Mouse (Mus musculus) adrenal gland (tissue): Measurements from ENCODE around the gene Exoc7.
"Not testable (repeated sequence)": the region's sequence is repeated elsewhere in the genome, so short reads cannot be mapped to it uniquely, and the experiment has no call there.

Experiments used
- intact Hi-C: fragments of 180-260 bp; cut with DNase I; formaldehyde crosslinking; loops from one replicate; pipeline ENCODE4 v1.15.1; 2025

Exoc7 gene

GRCm38 (mm10) chr11:116281671-116282070, 25.4 kb downstream of the Exoc7 start:
- intact Hi-C loops, result no loop called here

DNA sequence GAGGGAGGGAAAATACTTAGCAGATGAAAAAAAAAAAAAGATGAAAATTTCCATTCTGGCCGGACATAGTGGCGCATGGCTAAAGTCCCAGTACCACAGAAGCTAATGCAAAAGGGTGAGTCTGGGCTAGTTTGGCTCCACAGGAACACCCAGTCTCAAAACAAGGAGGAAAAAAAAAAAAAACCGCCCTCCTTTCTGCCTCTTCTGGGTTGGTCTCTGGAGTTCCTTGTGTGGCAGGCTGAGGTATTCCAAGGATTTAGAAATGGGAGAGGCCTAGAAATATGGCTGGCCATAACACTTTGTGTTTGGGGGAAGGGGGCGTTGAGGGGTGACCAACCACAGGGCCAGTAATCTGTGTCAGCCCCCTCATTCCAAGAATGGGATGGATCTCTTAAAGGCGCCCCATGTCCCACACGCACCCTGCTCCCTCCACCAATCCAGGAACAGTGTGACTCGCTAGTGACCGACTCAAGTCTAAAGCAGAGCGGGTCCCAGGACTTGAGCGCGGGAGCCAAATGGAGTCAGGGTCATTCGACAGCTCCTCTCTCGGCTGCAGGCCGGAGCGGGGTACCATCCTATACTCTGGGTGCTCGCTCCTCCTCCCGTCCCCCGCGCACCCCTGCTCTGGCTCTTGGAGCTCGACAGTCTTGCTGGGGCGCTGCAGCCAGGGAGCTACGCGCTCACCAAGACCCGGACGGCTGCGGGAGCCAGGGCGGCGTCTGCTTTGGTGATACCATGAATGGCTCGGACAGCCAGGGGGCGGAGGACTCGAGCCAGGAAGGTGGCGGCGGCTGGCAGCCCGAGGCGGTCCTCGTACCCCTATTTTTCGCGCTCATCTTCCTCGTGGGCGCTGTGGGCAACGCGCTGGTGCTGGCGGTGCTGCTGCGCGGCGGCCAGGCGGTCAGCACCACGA, 26.0 kb downstream of the Exoc7 start, which contains the start of gene Galr2:
Galr2 (plus strand) TSS at position 189 of the 913 bp plus-strand sequence.
- intact Hi-C loops, result no loop called here

DNA sequence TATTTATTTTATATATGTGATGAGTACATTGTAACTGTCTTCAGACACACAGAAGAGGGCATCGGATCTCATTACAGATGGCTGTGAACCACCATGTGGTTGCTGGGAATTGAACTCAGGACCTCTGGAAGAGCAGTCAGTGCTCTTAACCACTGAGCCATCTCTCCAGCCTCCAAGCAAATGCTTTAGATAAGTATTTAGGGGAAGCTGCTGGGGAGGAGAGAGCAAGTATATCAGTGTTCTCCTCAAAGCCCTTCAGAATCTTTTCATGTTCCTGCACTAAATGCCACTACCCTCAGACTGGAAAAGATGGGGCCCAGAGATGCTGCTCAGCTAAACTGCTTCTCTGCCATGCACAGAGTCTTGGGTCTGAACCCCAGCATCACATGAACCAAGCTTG, 29.8 kb downstream of the Exoc7 start:
- intact Hi-C loops, result not testable (repeated sequence)

GRCm38 (mm10) chr11:116274045-116274666, 32.9 kb downstream of the Exoc7 start, which contains the start of gene Srp68:
Srp68 (minus strand) TSS chr11:116274217.
- intact Hi-C loops, result no loop called here

DNA sequence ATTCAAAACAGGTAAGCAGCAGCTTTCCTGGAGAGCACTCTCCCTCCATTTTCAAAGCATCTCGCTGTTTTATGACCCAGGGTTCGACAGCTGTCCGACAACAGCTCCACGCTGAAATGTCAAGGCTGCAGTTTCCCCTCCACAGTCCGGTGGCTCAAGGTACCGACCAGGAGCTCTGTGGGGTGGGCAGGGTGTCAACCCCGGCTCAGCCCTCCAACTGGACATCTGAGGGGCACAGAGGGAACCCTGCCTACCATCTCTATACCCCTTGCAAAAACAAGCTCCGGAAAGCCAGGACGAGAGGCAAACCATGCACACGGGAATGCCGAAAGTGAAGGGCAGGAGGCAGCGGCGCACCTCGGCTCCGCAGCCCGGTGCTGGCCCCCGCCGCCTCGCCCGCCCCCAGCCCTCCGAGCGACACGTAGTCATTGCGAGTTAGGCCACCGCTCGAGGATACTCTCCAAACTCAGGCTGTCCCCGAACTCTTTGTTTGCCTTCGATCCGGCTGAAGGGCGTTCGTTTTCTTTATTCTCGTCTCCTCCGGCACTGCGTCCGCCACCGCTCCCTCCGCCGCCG, 33.5 kb downstream of the Exoc7 start:
- intact Hi-C loops, result no loop called here

DNA sequence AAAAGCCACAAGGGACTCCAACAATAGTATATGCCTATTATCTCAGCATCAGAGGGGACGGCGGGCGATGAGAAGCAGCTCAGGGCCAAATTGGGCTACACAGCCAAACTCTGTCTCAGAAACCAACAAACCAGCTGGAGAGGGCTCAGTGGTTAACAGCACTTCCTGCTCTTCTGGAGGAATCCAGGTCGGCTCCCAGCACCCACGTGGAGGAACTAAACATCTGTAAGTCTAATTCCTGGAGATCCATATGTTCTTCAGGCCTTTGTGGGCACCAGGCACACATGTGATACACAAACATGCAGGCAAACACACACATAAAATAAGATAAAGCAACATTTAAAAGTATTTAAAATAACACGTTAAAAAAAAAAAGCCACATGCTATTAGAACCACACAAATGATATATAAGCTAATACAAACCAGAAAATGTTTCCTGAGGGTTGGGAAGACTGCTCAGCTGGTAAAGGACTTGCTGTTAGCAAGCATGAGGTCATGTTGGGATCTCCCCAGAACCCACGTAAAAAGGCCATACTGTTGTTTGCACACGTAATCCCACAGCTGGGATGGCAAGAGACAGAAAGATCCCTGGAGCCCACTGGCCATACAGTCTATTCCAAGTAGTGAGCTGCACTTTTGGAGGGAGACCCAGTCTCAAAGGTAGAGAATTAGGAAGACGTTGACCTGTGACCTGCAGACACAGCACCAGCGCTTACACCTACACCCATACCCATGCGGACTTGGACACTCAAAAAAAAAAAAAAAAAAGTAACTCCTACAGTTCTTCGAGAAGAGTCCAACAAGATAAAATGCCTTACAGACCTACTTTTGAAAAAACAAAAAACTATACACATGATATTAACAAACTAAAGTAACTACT, 34.2 kb downstream of the Exoc7 start:
- intact Hi-C loops, result no loop called here

DNA sequence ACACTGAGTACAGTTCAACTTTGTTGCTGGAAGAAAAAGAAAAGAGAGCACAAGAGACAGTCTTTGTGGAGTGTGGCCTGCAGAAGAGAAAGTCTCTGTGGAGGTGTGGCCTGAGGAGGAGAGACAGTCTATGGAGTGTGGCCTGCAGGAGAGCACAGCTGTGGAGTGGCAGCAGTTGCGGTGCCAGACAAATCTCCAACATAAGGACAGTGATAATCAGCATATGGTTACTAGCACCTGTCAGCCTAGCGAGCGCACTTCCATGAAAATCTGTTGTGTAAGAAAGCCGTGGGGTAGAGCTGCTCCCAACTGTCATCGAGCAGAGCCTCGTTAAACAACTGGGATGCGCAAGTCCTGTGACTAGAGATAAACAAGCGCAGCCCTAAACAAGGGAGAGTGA, 37.5 kb downstream of the Exoc7 start:
- intact Hi-C loops, result no loop called here

- intact Hi-C loops, result no loop called here
These were observed 38.7 kb downstream of the Exoc7 start for GRCm38 (mm10) chr11:116268313-116268712.

DNA sequence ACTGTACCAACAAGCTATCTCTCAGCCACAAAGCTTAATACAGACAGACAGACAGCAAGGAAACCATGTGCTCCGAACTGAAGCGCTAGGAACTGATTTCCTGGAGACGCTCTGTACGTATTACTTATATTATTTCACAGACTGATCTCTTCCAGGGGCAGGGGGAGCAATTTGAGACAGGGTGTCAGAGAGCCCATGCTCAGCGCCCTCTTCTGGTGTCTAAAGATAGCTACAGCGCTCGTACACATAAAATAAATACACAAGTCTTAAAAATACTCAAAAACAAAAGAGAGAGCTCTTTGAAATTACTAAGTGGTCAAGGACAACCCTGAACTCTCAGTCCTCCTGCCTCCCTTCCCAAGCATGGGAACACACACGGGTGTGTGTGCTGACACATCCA, 39.4 kb downstream of the Exoc7 start:
- intact Hi-C loops, result no loop called here

- intact Hi-C loops, result no loop called here
These were observed 41.2 kb downstream of the Exoc7 start for GRCm38 (mm10) chr11:116265850-116266249.

DNA sequence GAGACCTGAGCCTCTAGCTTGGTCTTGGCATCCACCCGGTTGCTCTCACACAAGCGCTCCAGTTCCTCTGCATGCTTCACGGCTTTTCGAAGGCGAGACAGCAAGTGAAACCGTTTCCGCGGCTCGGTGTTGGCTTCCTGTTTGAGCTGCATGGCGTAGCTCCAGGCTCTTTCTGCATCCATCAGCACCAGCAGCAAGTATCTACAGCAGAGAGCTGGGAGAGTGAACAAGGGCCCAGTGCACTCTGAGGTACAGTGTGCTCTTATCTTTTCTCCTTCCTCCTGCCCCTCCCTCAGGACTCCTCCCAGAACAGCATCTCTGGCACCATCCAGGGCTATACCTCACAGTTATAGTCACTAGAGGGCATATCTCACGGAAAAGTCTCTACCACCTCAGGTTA, 41.7 kb downstream of the Exoc7 start:
- intact Hi-C loops, result no loop called here

GRCm38 (mm10) chr11:116260259-116260658, 46.8 kb downstream of the Exoc7 start:
- intact Hi-C loops, result no loop called here

DNA sequence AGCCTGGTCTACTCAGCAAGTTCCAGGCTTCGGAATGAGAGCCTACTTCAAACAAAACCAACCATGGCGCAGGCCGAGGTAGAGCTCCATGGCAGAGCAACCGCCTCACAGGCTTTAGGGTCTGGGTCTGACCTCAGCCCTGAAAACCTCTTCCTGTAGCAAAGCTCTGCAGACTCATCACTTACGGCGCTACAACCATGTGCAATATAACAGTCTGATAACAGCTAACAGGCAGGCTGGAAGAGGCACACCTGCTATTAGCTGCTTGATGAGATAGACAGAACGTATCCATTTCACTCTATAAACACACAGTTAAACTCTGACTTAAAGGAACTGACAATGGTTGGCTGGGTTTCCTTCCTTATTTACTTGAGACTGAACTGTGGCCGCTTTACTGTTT, 47.6 kb downstream of the Exoc7 start:
- intact Hi-C loops, result no loop called here

DNA sequence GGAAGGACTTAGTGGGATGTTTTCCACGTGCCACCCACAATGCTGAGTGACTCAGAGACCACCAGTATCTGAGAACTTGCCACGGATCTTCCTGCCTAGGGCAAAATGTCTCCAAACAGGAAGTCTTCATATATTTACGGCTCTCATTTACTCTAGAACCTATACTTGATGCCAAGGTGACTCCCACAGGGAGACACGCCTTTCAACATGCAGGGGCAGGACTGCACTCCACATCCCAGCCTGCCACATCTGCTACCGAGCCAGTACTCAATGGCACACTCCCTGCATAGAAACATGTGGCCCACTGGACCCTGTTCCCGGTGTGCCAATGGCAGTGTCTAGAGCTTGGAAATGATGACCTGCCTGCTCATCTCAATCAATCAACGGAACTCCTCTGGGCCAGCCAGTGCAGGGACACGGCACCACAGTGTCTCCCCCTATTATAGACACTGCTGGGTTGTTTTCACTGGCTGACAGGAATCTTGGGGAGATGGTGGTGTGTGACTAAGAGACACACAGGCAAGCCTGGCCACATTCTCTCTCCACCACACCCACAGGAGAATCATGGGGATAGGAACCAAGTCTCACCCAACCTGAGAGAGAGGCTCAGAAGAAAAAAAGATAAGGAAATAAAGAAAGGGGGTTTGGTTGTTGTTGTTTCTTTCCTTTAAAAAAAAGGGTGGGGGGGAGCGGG, 50.9 kb downstream of the Exoc7 start:
- intact Hi-C loops, result no loop called here

DNA sequence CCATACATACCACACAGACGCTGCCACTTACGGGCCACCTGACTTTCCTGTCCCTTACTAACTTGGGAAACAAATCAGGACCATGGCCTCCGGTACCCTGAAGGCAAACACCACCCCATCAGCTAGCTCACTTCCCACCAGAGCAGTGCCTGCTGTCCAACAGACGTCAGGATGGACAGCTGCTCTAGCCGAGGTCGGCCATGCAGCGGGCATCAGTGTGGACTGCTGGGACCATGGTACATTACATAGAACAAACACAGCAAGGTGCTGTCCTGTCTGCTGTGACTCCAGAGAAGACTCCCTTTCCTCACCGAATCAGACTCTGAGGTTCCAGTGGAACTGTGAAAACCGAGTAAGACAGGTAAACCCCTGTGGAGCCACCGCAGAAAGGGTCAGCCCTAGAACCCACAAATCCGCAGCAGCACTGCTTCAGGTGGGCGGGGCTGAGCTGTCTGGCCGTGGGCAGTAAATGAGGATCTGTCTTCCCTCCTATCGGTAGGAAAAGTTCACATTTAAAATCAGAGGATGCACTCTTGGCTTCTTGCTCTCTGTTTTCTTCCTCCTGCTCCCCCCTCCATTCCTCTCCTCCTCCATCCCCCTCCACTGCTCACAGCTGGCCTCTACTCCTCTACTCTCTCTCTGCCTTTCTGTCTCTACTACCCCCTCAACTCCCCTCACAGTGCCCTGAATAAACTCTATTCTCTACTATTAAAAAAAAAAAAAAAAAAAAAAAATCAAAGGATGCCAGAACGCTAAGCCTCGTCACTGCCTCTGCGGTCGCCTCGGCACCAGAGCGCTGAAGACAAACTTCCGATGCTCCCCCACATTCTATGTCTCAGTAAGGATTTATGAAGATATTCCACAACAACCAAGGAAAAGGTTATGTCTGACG, 51.7 kb downstream of the Exoc7 start:
- intact Hi-C loops, result no loop called here

DNA sequence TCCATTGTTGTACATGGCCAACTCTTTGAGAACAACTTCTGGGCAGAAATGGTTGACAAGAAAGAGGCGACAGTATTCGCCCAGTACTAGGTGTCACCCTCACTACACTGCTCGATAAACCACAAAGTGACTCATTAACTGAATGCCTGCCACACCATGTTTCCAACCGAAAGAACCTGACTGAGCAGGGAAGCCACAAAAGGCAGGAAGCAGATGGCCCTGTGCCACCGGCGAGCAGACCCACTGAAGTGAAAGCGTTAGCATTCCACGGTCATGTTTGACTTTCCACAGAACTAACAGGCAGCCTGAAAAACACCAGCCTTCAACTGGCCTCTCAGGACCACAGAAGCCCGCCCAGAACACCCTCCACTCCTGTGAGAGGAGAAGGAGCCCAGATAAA, 52.4 kb downstream of the Exoc7 start:
- intact Hi-C loops, result no loop called here

GRCm38 (mm10) chr11:116253076-116253600, 53.9 kb downstream of the Exoc7 start:
- intact Hi-C loops, result no loop called here

- intact Hi-C loops, result no loop called here
These were observed 56.1 kb downstream of the Exoc7 start for GRCm38 (mm10) chr11:116250898-116251297.

GRCm38 (mm10) chr11:116247502-116248222, 59.4 kb downstream of the Exoc7 start:
- intact Hi-C loops, result no loop called here
